Mouse (Mus musculus) ES-E14 (cell line): ENCODE measurements around the gene Crmp1.

Experiments
- CHD2 ChIP-seq: IDR thresholded peaks from 2 replicates; pipeline ENCODE4 v1.6.1; 2014; ENCODE audit warnings: mild to moderate bottlenecking, low read depth, low read length, inconsistent platforms
- HCFC1 ChIP-seq: IDR thresholded peaks from 2 replicates; pipeline ENCODE4 v1.6.1; 2012; ENCODE audit warnings: low read length, inconsistent platforms, borderline replicate concordance; ENCODE audit not compliant: insufficient read depth
- MAFK ChIP-seq: IDR thresholded peaks from 2 replicates; pipeline ENCODE4 v1.6.1; 2014; ENCODE audit warnings: mild to moderate bottlenecking, low read depth, low read length, inconsistent platforms; ENCODE audit not compliant: insufficient read depth
- ZC3H11A ChIP-seq: IDR thresholded peaks from 2 replicates; pipeline ENCODE4 v1.6.1; 2012; ENCODE audit warnings: low read depth, mild to moderate bottlenecking, inconsistent platforms, low read length, borderline replicate concordance
- ZNF384 ChIP-seq: IDR thresholded peaks from 2 replicates; pipeline ENCODE4 v1.6.1; 2012; ENCODE audit warnings: low read depth, low read length, inconsistent platforms

- TF ChIP-seq HCFC1 = no peak
- no peak for TF ChIP-seq ZC3H11A
- no peak for TF ChIP-seq MAFK
- TF ChIP-seq ZNF384 = no peak
- no peak for TF ChIP-seq CHD2
Observed at GRCm38 (mm10) chr5:37220575-37220974, 21.2 kb upstream of the Crmp1 start.
